Mouse (Mus musculus): ENCODE data around the gene Lama1. TPM values are rescaled to one million over a fixed set of nuclear protein-coding genes. Genes with fewer than 3 reads are reported as not detected.

Lama1 gene
- 1 to 10 TPM; 6.7 to 7.0 TPM for total RNA-seq (2021)
- long read RNA-seq, experiment 1, partial matches to known transcripts, result 1 of 2 reads
- long read RNA-seq, experiment 1, other reads (novel, unspliced or antisense), result 1 of 2 reads
- long read RNA-seq, experiment 2, partial matches to known transcripts, result 0 of 1 reads
- long read RNA-seq, experiment 2, other reads (novel, unspliced or antisense), result 1 of 1 reads

DNA sequence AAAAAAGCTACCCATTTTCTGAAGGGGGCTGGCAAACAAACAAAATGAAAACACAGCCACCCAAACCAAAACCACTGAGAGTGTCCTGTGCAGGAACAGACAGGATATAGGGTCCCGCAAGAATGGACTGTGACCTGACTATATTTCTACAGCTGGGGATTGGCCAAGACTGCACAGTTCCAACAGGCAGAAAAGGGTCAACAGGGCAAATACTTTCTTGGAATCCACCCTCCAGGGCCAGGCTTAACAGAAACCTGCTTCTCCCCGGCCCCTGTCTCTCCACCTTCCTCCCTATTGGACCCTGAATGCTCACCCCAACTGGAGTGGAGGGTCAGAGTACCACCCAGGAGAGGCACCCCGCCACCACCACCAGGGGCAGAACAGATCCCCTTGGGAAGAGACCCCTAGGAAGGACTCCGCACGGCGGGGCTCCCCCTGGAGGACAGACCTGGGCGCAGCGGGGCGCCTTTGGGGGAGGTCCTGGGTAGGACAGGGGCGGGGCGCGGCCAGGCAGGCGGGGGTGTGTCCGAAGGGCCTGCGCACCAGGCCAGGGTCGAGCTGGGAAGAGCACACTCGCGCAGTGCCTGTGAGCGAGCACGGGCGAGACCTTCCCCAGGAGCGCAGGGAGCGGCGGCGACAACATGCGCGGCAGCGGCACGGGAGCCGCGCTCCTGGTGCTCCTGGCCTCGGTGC is at the start of gene Lama1:
Gene Lama1, plus strand, starts transcription at position 566 of the 693 bp plus-strand sequence.
- DNase-seq (ENCODE audit: low spot score in 2 of 2), result peak in 1 of 2 experiments; percentile 14

DNA sequence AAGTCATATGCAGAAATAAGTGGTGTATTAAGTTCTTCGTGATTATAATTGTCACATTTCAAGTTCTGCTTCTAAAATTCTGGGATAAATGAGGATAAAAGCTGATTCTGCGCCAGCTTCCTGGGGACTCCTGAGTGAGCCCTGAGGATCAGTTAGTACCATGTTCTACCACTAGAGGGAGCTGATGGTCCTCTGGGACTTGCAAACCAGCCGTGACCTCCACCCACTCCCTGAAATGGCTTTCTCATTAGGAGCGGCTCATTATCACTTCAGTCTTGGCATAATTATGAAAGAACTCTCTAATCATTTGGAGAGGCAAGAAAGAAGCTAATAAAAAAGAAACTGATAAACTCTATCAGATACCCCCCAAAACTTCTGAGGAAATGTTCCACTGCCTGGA is 45.6 kb upstream of the Lama1 start:
- DNase-seq (ENCODE audit: low spot score in 2 of 2), result peak; percentile 10 to 63

DNA sequence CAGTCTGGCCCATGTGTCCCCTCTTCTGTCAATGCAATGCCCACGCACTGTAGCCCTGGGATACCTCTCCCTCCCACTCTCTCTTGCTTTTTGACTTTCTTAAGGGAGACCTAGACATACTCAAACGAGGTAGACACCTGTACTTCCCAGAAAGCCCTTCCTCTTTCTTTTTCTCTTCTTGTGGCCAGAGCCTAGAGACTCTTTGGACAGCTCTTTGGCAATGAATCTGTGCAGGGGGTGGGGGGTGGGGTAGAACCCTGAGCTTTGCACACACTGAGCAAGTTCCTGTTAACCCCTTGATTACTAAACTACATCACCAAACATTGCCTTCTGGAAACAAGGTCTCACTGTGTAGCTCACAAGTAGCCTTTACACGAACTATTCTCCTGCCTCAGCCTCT is 32.8 kb upstream of the Lama1 start:
- DNase-seq (ENCODE audit: low spot score in 2 of 2), result no peak

DNA sequence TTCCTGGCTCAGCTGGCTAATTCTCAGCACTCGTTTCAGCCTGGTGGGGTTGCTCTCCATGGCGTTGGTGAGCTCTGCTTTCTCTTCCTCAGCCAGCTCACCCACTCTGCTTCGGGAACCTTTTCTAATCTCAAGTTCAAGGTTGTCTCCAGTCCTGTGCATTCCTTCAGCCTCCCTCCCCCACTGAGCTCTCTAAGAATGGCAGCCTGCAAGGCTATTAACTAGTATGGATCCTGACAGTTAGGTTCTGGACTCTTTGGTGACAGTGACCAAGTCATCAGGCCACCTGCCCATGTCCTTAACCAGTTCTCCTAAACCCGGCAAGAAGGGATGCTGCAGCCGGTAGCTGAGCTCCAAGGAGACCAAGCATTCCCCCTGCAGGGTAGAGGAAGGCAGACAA is 30.1 kb upstream of the Lama1 start:
- DNase-seq (ENCODE audit: low spot score in 2 of 2), result no peak

DNA sequence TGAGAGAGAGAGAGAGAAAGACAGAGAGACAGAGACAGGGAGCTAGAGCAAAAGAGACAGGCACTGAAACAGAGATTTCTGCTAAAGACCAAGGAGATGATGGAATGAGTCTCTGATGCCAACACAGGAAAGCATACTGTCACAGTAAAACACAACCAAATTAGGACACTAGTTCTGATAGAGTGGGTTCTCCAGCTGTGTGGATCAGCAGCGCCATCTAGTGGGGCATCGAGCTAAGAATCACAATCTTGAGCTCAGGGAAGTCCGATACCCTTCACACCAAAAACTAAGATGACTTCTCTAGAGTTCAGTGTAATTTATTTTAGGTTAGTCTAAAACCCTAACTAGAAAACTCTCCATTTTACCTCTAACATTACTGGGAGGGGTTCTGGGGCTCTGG is 29.1 kb upstream of the Lama1 start:
- DNase-seq (ENCODE audit: low spot score in 2 of 2), result peak; percentile 31 to 57

DNA sequence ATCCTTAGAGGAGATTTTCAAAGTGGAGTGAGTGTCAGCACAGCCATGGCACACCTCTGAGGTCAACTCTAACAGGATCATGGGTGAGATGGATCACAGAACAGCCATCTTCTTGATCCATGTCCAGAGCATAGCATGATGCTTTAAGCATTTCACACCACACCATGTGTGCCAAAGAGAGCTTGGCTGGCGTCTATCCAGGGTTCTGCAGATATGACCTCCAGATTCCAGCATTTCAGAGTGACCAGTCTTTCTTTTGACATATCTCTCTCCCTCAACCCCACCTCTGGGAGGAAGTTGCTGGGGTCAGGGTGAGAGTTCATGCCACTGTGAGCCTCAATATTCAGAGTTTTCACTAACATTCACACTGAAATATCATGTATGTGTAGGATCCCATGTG is 18.5 kb upstream of the Lama1 start:
- DNase-seq (ENCODE audit: low spot score in 2 of 2), result no peak

DNA sequence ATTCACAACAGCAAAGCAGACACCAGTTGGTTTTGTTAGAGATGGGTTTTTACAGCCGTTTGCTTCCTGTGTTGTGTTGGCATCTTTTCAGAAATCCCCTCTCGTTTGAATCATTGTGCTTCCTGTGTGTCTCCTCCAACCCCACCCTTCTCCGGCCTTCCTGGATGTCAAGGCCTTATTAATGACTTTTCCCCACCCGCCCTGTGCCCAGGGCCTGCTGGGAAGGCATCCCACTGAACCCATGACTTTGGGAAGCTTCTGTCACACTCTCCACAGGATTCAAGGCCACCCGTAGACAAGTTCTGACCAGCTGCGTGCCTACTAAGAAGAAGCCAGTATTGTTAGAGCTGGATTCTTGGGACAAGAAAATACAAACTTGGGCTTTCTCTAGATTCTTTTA is 16.0 kb upstream of the Lama1 start:
- no peak for DNase-seq (ENCODE audit: low spot score in 2 of 2)

DNA sequence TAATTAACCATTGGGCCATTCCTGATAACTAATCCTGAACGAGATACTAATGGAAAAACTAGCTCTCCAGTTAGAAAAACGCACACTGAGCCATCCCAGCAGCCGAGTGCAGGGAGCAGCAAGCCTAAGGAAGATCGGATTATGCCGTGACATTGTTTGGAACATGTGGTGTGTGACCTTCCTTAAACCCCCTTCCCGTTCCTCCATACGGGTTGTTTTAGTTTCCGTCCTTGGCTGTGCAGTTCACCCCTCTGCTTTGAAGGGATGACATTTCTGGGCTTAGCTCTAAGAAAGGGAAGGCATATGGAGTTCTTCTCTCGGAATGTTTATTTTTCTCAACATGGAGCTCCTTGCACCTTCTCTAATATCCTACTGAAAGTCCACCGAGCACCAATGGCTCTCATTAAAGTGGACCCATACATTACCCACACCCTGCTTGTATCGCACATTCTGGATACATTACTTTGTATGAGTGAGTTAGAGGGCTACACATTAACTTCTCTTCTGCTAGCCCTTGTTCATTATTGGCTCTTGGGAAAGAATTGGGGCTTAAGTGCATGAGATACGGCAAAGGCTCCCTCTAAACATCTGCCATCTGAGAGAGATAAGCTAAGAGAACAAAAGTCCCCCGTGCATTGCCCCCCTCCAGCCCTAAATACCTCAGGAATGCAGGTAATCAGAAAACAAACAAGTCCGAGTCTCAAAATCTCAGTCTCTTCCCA is 11.9 kb upstream of the Lama1 start:
- DNase-seq (ENCODE audit: low spot score in 2 of 2), result no peak

DNA sequence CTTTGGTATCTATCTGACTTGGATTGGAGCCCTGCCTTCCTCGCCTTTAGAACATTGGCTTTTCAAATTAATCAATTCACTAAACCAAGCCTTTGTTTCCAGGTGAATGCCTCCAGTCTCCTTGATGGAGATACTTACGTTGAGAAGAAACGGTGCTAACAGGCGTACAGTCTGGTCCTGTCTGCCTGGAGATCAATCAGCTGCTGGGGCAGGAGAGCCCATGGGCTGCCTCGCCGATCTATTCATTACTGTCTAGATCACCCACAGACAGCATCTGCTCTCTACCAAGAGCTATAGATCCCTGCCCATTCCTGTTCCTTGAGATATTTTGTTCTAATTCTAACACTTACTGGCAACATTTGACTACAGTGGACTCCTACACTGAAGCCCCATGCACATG is 9.6 kb upstream of the Lama1 start:
- no peak for DNase-seq (ENCODE audit: low spot score in 2 of 2)

DNA sequence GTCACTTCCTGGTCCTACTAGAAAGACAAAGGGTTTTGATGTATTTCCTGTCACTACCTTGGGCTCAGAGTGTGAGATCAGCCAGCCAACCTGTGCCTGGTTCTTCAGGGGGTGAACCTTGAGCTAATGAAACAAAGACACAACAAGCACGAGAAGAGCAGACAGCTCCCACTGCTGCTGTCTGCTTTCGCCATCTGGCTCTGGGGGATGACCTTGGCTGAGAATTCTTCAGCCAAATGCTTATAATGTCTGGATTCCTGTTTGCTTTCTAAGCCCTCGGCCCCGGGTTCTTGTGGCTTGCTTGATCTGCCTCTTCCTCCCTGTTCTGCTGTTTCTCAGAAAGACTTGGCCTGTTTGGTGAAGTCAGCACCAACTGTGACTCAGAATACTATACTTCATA is 6.4 kb upstream of the Lama1 start:
- DNase-seq (ENCODE audit: low spot score in 2 of 2), result no peak

DNA sequence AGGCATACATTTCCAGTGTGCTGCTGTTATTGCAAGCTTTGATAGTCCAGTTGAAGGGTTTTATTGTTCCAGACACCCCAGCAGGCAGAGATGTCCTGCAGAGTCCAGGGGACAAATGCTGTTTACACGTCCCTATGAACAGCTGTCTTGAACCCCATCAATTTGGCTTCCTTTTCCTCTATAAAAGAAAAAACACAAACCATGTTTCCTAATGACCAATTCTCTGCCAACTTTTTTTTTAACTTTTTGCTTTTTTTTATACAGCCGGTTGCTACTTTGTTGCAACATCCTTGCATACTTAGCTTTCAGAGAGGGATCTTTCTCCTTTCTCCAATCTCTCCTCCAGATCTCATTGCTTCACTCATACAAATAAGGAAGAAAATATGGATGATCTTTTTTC is 4.4 kb upstream of the Lama1 start:
- DNase-seq (ENCODE audit: low spot score in 2 of 2), result no peak

DNA sequence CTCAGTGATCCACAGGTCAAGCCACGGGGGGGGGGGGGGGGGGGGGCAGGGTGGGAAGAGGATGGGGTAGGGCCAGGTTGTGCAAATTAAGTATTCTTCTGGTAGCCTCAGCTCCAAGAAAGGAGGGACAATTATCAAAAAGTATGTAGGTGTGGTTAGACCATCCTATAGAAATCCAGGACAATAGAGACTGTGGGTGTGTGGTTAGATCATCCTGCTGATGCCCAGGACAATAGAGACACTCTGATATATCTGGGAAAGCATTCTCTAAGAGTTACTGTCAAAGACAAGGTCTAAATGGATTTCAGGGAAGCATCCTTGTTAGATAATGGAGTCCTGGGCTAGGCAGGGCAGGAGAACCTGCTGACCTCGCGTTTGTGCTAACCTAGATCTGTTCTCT is 3.2 kb upstream of the Lama1 start:
- DNase-seq (ENCODE audit: low spot score in 2 of 2), result no peak

DNA sequence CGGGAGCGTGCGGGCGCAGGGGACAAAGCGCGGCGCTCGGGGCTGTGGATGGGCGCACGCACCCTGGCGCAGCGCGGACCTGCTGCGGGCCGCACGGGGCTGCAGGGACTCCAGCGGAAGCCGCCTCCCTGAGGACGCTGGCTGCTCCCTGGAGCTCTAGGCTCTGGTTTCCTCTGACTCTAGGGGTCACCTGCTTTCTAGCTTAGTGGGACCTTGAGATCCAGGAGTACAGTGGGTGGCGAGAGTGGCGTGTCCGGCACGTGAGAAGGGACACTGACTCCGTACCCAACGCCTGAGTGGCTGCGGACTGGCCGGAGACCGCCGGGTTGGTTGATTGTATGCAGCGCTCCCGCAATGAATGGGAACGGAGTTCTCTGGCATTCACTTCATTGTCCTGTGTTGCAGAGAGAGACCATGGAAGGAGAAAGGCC is 417 bp downstream of the Lama1 start:
- DNase-seq (ENCODE audit: low spot score in 2 of 2), result peak in 1 of 2 experiments; percentile 8

DNA sequence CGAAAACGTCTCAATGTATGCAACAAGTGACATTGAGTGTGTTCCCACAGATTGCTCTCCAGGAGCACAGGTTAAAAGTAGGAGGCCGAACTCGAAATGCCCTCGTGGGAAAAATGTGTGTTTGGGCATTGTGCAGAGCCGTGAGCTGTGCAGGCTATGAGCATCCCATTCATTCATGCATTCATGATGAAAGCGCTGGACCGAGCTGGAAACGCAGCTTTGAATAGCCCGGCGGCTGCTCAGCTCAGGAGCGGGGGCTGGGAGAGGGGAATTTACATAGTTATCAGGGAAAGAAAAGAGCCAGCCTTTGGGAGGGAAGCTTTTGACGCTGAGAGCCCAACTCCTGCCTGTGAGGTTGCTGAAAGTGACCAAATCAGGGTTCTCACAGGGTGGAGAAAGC is 1.2 kb downstream of the Lama1 start:
- DNase-seq (ENCODE audit: low spot score in 2 of 2), result no peak

DNA sequence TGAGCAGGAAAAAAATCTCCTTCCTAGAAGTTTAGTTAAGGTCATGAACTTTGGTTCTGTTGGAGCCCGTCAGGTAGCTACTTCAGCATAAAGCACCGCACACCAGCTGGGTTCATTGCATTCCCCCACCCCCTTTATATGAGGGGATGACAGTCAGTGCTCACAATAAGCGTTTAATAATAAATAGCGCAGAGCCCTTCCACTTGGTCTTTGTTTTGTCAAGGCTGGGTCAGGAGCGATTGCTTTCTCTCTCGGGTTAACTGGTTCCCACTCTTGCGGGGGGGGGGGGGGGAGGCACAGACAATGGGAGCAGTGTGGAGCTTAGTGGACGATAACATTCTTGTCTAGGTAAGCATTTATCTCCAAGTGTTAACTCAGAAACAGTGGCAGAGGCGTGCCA is 4.7 kb downstream of the Lama1 start:
- DNase-seq (ENCODE audit: low spot score in 2 of 2), result no peak

DNA sequence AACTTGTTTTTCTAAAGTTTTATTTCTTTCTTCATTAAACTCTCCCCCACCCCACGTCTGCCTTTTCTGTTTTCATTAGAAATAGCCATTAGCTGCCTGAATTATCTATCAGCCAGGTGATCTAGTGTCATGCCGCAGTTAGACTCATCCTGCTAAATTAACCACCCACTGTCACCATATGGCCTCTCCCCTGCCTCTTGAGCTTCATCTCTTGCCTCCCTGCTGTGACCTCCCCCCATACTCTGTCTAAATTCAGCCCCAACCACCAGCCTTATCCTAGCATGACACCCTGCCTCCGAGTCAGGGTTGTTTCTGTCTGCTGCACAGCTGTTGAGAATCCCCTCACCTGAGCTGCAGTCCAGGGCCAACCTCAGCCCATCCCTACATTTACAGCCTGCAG is 5.9 kb downstream of the Lama1 start:
- DNase-seq (ENCODE audit: low spot score in 2 of 2), result no peak

DNA sequence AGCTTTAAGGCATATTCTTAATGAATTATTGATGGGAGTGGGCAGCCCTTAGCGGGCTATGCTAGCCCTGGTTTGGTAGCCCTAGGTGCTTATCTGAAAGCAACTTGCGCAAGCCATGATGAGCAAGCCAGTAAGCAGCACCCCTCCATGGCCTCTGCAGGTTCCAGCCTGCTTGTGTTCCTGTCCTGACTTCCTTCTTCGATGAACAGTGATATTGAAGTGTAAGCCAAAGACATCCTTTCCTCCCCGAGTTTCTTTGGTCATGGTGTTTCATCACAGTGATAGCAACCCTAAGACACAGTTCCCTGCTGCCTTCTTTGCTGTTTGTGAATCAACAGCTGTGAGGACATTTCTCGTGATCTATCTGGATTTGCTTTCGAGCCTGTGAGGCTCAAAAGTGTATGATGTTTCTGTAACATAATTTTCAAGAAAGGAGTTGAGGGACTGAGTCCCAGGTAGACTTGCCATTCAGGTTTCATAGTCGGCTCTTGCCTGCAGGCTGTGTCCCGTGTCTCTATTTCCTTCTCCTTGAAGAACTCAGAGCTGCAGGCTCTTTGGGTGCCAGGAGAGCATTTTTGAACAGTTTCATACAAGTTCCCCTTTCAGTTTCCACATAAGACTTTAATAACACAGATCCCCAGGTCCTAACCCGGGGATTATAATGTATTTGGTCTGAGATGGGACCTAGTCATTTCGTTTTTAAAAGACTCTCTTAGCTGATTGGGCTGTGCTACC is 8.1 kb downstream of the Lama1 start:
- DNase-seq (ENCODE audit: low spot score in 2 of 2), result no peak

DNA sequence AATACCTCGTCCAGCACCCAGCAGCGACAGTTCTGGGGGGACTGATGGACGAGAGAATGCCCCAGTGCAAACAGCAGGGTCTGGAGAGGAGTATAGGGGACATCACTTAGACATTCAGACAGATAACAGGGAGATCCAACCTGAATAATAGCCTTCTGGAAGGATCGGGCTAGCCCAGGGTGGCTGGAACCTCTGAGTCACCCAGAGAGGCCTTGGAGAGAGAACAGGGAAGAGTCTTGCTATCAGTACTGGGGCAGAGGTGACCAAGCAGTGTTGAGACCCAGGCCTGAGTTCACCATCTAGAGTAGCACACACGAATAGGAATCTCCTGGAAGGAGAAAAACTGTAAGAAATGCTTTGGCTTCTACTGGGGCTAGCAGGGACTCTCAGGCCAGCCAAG is 9.3 kb downstream of the Lama1 start:
- no peak for DNase-seq (ENCODE audit: low spot score in 2 of 2)

DNA sequence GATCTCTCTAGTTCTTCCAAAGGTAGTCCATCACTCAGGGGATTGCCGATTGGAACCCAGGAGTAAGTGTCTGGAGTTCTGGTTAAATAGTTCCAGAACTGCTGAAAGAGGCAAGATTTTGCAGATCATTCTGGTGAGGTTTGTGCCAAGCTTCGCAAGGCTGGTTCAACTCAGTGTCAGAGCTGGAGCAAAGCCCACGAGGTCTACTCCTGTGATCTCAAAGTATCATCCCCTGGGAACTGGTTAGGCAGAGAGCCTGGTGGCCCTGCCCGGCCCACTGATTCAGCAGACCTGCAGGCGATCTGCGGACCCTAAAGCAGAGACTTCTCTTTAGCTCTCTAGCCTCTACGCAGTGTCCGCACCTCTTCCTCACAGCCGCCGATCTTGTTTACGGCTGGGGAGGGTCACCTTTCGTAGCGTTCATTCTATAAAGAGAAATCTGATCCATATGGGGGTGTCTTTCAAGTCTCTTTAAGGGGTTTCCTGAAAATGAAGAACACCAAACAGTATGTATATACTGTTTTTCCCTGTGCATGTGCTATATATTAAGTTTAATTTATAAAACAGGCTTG is 10.8 kb downstream of the Lama1 start:
- no peak for DNase-seq (ENCODE audit: low spot score in 2 of 2)

DNA sequence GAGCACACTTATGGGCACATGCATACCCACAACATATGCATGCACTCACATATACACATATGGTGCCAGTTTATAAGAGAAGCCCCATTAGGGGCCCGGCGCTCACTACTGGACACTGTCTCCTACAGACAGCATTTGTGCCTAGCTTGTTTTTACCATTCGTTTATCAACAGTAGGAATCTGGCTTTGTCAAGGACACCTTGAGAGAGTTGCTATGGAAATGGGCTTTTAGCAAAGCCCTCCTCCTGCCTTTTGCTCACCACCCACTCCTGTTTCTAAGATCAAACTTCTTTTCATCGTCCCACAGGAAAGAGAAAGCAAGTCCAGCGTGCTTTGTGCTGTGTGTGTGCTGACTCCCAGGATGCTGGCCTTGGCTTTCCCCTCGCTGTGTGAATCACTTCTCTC is 13.3 kb downstream of the Lama1 start:
- no peak for DNase-seq (ENCODE audit: low spot score in 2 of 2)

DNA sequence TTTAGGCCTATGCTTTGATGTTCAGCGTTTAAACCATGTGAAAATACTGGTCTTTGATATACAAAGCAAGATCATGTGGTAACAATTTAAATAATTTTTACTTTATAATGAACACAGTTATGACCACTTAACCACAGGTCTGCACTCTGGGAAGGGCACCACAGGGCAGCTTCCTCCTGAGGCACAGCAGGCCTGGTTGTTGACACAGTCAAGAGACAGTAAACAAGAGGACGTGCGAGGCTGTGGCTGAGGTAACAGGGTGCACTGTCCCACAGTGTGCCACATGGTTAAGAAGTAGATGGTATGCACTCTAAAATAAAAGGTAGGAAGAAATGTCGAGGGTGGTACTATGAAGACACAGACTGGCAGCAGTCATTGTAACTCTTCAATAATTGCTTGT is 14.3 kb downstream of the Lama1 start:
- no peak for DNase-seq (ENCODE audit: low spot score in 2 of 2)

DNA sequence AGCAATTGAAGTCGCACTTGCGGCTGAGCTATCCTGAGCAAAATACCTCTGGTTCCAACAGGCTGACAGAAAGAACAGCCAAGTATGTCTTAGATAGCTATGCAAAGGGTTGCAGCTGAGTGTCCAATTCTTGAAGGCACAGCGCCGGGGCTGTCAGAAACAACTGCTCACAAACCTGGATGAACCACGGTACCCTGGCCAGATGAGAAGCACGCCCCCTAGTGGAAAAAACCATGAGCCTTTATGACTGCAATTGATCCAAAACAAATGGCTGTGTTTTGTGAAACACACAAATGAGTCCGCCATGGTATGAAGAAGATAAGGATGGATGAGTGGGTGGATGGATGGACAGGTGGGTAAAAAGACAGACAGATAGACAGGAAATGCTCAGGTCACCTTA is 15.9 kb downstream of the Lama1 start:
- DNase-seq (ENCODE audit: low spot score in 2 of 2), result no peak

All from layer of hippocampus, postnatal 14 days (tissue).